Mouse (Mus musculus): ENCODE results near the gene Becn1. TPM values are rescaled to one million over a fixed set of nuclear protein-coding genes. Genes with fewer than 3 reads are reported as not detected.
A peak's percentile ranks its signal among the peaks of the same experiment; 100 is the strongest.

Gene Becn1
- total RNA-seq, 2 experiments from 2014 or later = 79.6 to 85.8 TPM

GRCm38 (mm10) chr11:101245071-101245470 is 57.0 kb downstream of the Becn1 start:
- intact Hi-C loops (cut with DNase I) = no loop called here
- H3K4me3 ChIP-seq = peak overlapping the region; percentile 90
- H3K27ac ChIP-seq = peak overlapping the region; percentile 92
- TF ChIP-seq CTCF (IDR thresholded peaks at IDR 0.05) = no peak
- peak; percentile 76 for DNase-seq

DNA sequence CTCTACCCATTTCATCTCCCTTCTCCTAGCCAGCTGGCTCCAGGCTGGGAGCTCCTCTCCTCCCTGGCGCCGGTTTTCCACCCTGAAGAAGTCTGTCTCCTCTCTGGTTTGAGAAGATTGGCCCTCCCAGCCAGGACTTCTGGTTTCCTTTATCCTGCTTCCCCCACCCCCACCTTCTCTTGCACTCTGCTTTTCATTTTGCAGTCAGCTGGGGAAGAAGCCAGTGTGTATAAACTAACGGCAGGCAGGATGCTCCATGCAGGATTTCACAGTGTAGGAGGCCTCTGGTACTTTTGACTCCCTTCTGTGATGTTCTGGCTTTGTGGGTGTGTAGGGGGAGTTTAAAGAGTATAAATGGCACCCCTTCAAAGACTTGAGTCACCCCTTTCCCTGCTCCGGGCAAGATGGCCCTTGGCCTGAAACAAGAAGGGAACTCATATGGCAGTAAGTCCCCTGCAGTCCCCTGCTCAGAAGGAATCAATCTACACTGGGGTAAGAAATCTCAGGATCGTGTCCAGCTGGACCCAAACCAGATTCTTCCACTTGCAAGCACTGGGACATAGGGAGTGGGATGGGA is 63.9 kb downstream of the Becn1 start:
- no peak for TF ChIP-seq CTCF (IDR thresholded peaks at IDR 0.05)
- intact Hi-C loops (cut with DNase I) = no loop called here
- Histone ChIP-seq H3K27ac (peak overlapping the region; percentile 41), H3K4me3 (no peak overlapping the region)
- DNase-seq = peak; percentile 49

DNA sequence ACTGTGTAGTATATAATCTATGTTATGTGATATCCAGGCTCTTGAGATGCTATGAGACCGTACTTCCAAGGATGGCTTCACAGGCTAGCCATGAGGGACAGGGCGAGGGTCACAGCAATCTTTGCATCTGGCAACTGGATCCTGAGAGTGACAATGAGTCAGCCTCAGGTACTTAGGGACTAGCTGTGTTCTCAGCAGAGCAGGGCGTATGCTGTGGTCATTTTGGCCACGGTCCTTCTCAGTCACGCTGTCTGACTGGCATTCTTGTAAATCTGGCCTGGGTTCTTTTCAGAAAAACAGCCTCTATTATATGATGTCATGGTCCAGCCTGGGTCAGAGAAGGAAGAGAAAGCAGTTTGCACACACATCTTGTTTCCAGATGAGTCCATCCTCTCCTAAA is 65.3 kb downstream of the Becn1 start:
- intact Hi-C loops (cut with DNase I) = no loop called here
- H3K4me3 ChIP-seq = no peak overlapping the region
- peak; percentile 50 for DNase-seq
- peak overlapping the region; percentile 17; the same call in 1 of the 2 replicates for H3K27ac ChIP-seq
- no peak for TF ChIP-seq CTCF (IDR thresholded peaks at IDR 0.05)

Other genes starting within 250 kb of the Becn1 start
- gene Naglu, start 232.3 kb downstream of the Becn1 start, total RNA-seq (2021) = 1 to 10 TPM; 3.3 to 4.1 TPM
- under 1 TPM in 1 of 2 experiments, not detected in 1; 0.18 TPM for gene Hsd17b1, start 223.9 kb downstream of the Becn1 start, total RNA-seq (2021)
- 1 to 10 TPM; 7.1 to 9.8 TPM for gene Coasy, start 219.7 kb downstream of the Becn1 start, total RNA-seq (2021)
- gene Mlx, start 215.0 kb downstream of the Becn1 start, total RNA-seq (2021) = 10 to 100 TPM; 12.5 to 14.4 TPM
- 1 to 10 TPM; 1.5 to 2.2 TPM for gene Psmc3ip, start 206.8 kb downstream of the Becn1 start, total RNA-seq (2021)
- 10 to 100 TPM; 30.3 to 31.1 TPM for gene Retreg3, start 182.4 kb downstream of the Becn1 start, total RNA-seq (2021)
- gene Tubg1, start 182.3 kb downstream of the Becn1 start, total RNA-seq (2021) = 10 to 100 TPM; 22.0 to 30.2 TPM
- gene Tubg2, start 146.4 kb downstream of the Becn1 start, total RNA-seq (2021) = 1 to 10 TPM; 2.4 to 3.6 TPM
- 1 to 10 TPM; 1.2 to 1.6 TPM for gene Cntnap1, start 131.8 kb downstream of the Becn1 start, total RNA-seq (2021)
- gene Plekhh3, start 130.9 kb downstream of the Becn1 start, total RNA-seq (2021) = 10 to 100 TPM; 20.7 to 35.3 TPM
- gene Ccr10, start 126.8 kb downstream of the Becn1 start, total RNA-seq (2021) = not detected
- gene Ezh1, start 75.8 kb downstream of the Becn1 start, total RNA-seq (2021) = 10 to 100 TPM; 25.9 to 26.3 TPM
- gene Ramp2, start 56.3 kb downstream of the Becn1 start, total RNA-seq (2021) = 10 to 100 TPM; 34.8 to 37.0 TPM
- gene Vps25, start 48.6 kb downstream of the Becn1 start, total RNA-seq (2021) = 10 to 100 TPM; 40.2 to 53.4 TPM
- under 1 TPM; 0.08 to 0.22 TPM for gene Wnk4, start 41.7 kb downstream of the Becn1 start, total RNA-seq (2021)
- under 1 TPM; 0.20 to 0.36 TPM for gene Cntd1, start 23.3 kb downstream of the Becn1 start, total RNA-seq (2021)
- 10 to 100 TPM; 63.0 to 87.7 TPM for gene Coa3, start 23.2 kb downstream of the Becn1 start, total RNA-seq (2021)
- 10 to 100 TPM; 70.0 to 71.6 TPM for gene Psme3, start 13.9 kb upstream of the Becn1 start, total RNA-seq (2021)
- 1 to 10 TPM in 1 of 2 experiments, under 1 TPM in 1; 0.64 to 1.4 TPM for gene Aoc2, start 22.8 kb upstream of the Becn1 start, total RNA-seq (2021)
- gene Aoc3, start 28.3 kb upstream of the Becn1 start, total RNA-seq (2021) = 1 to 10 TPM; 4.0 to 6.1 TPM
- gene G6pc, start 65.3 kb upstream of the Becn1 start, total RNA-seq (2021) = not detected
- gene Aarsd1, start 115.3 kb upstream of the Becn1 start, total RNA-seq (2021) = 10 to 100 TPM; 17.1 to 24.9 TPM
- 1 to 10 TPM; 7.9 to 8.4 TPM for gene Gm27029, start 122.5 kb upstream of the Becn1 start, total RNA-seq (2021)
- gene Rundc1, start 122.8 kb upstream of the Becn1 start, total RNA-seq (2021) = 1 to 10 TPM; 7.3 to 8.8 TPM
- 10 to 100 TPM; 82.0 to 90.7 TPM for gene Ptges3l, start 123.0 kb upstream of the Becn1 start, total RNA-seq (2021)
- 10 to 100 TPM; 31.9 to 49.4 TPM for gene Rpl27, start 140.0 kb upstream of the Becn1 start, total RNA-seq (2021)
- 10 to 100 TPM in 1 of 2 experiments, 1 to 10 TPM in 1; 8.6 to 14.3 TPM for gene Ifi35, start 146.1 kb upstream of the Becn1 start, total RNA-seq (2021)
- gene Rnd2, start 162.7 kb upstream of the Becn1 start, total RNA-seq (2021) = 1 to 10 TPM; 3.3 to 3.5 TPM
- 10 to 100 TPM; 10.0 to 14.5 TPM for gene Vat1, start 163.9 kb upstream of the Becn1 start, total RNA-seq (2021)
- under 1 TPM; 0.03 to 0.31 TPM for gene Brca1, start 249.7 kb upstream of the Becn1 start, total RNA-seq (2021)
- 10 to 100 TPM; 65.3 to 65.6 TPM for gene Nbr1, start 249.9 kb upstream of the Becn1 start, total RNA-seq (2021)

Data from gastrocnemius, adult 2 months (tissue).